Mouse (Mus musculus): ENCODE data around the gene Pitpnm1. TPM values are rescaled to one million over a fixed set of nuclear protein-coding genes. Genes with fewer than 3 reads are reported as not detected.
A peak's percentile ranks its signal among the peaks of the same experiment; 100 is the strongest.

The Pitpnm1 gene
- total and polyA plus RNA-seq, 3 experiments = 25.3 to 51.2 TPM; not detected in 1

GRCm38 (mm10) chr19:4162646-4163542, 63.1 kb downstream of the Pitpnm1 start, which contains the start of gene Rps6kb2 (continued):
- TF ChIP-seq NRF1 (IDR thresholded peaks at IDR 0.05; ENCODE audit: insufficient read depth, low read depth, low read length, poor library complexity, severe bottlenecking) (peak; percentile 42; the same call in 1 of the 2 replicates), JUND (IDR thresholded peaks at IDR 0.05; ENCODE audit: low read depth, low read length) (no peak), POLR2AphosphoS2 (IDR thresholded peaks at IDR 0.05; ENCODE audit: low read length) (no peak; the same call in 1 of the 2 replicates), USF2 (IDR thresholded peaks at IDR 0.05; ENCODE audit: borderline replicate concordance in 1 of 2, insufficient read depth in 1 of 2, low read depth in 1 of 2, low read length in 2 of 2) (no peak)

- no peak for DNase-seq (ENCODE audit: low read depth, low spot score)
- Histone ChIP-seq H3K79me2 (ENCODE audit: control insufficient read depth, insufficient read depth, low read length, poor library complexity) (peaks cover 4% of the 10 kb centered on the region), H3K36me3 (ENCODE audit: control insufficient read depth in 1 of 2, insufficient read depth in 2 of 2, low read length in 2 of 2) (peaks cover 0 to 10% of the 10 kb centered on the region in 2 experiments; a peak in 3 of 4 replicates), H3K27ac (ENCODE audit: control insufficient read depth, low read depth, low read length) (peak overlapping the region; percentile 50), H3K4me1 (ENCODE audit: control insufficient read depth in 1 of 2, insufficient read depth in 2 of 2, low read length in 2 of 2) (peaks cover 2 to 20% of the 10 kb centered on the region in 2 experiments), H3K9me3 (replicated peaks; ENCODE audit: insufficient read depth, low read length) (no peaks in the 10 kb centered on the region), H3K27me3 (ENCODE audit: control insufficient read depth in 1 of 2, insufficient read depth in 2 of 2, low read length in 2 of 2) (no peaks in the 10 kb centered on the region), H3K9ac (ENCODE audit: control insufficient read depth, low read depth, low read length, poor library complexity, severe bottlenecking) (peak overlapping the region; percentile 62), H3K4me3 (ENCODE audit: control insufficient read depth in 1 of 2, insufficient read depth in 1 of 2, low read depth in 2 of 2, low read length in 2 of 2) (peak overlapping the region; percentile 67 to 87)
- TF ChIP-seq ETS1 (IDR thresholded peaks at IDR 0.05; ENCODE audit: low read depth, low read length) (0 out of 2 replicates have a peak, but pooled peaks have one; percentile 3), POLR2A (IDR thresholded peaks at IDR 0.05; ENCODE audit: control insufficient read depth in 1 of 2, insufficient read depth in 1 of 2, low read depth in 1 of 2, low read length in 2 of 2, poor library complexity in 1 of 2) (no peak; a peak in 1 of 4 replicates)
These were observed 63.7 kb downstream of the Pitpnm1 start for GRCm38 (mm10) chr19:4163543-4163887.

Other genes with a start within 250 kb of the Pitpnm1 start
Only the 30 nearest of the 34 such genes appear.
- 0.07 and 0.08 TPM in 2 replicates for gene Aldh3b1, start 170.2 kb upstream of the Pitpnm1 start, total RNA-seq (2012; rRNA removed)
- under 1 TPM in 1 of 2 experiments, not detected in 1; 0.10 TPM for gene Aldh3b1, start 170.2 kb upstream of the Pitpnm1 start, polyA plus RNA-seq (2012; ENCODE audit: insufficient read depth in 1 of 2, insufficient read length in 2 of 2, low read depth in 1 of 2, low replicate concordance in 2 of 2, missing spikeins in 1 of 2)
- 4.3 and 4.7 TPM in 2 replicates for gene Unc93b1, start 164.8 kb upstream of the Pitpnm1 start, total RNA-seq (2012; rRNA removed)
- gene Unc93b1, start 164.8 kb upstream of the Pitpnm1 start, polyA plus RNA-seq (2012; ENCODE audit: insufficient read depth in 1 of 2, insufficient read length in 2 of 2, low read depth in 1 of 2, low replicate concordance in 2 of 2, missing spikeins in 1 of 2) = 1 to 10 TPM in 1 of 2 experiments, not detected in 1; 8.2 TPM
- not detected in 2 replicates for gene Aldh3b3, start 141.4 kb upstream of the Pitpnm1 start, total RNA-seq (2012; rRNA removed)
- not detected for gene Aldh3b3, start 141.4 kb upstream of the Pitpnm1 start, polyA plus RNA-seq (2012; ENCODE audit: insufficient read depth in 1 of 2, insufficient read length in 2 of 2, low read depth in 1 of 2, low replicate concordance in 2 of 2, missing spikeins in 1 of 2)
- not detected in 2 replicates for gene Aldh3b2, start 127.7 kb upstream of the Pitpnm1 start, total RNA-seq (2012; rRNA removed)
- not detected for gene Aldh3b2, start 127.7 kb upstream of the Pitpnm1 start, polyA plus RNA-seq (2012; ENCODE audit: insufficient read depth in 1 of 2, insufficient read length in 2 of 2, low read depth in 1 of 2, low replicate concordance in 2 of 2, missing spikeins in 1 of 2)
- 3.3 and 5.9 TPM in 2 replicates for gene Acy3, start 113.4 kb upstream of the Pitpnm1 start, total RNA-seq (2012; rRNA removed)
- gene Acy3, start 113.4 kb upstream of the Pitpnm1 start, polyA plus RNA-seq (2012; ENCODE audit: insufficient read depth in 1 of 2, insufficient read length in 2 of 2, low read depth in 1 of 2, low replicate concordance in 2 of 2, missing spikeins in 1 of 2) = 10 to 100 TPM in 1 of 2 experiments, not detected in 1; 12.1 TPM
- not detected in 2 replicates for gene Tbx10, start 107.2 kb upstream of the Pitpnm1 start, total RNA-seq (2012; rRNA removed)
- gene Tbx10, start 107.2 kb upstream of the Pitpnm1 start, polyA plus RNA-seq (2012; ENCODE audit: insufficient read depth in 1 of 2, insufficient read length in 2 of 2, low read depth in 1 of 2, low replicate concordance in 2 of 2, missing spikeins in 1 of 2) = not detected
- gene Nudt8, start 99.4 kb upstream of the Pitpnm1 start, total RNA-seq (2012; rRNA removed) = 64.8 and 71.5 TPM in 2 replicates
- gene Nudt8, start 99.4 kb upstream of the Pitpnm1 start, polyA plus RNA-seq (2012; ENCODE audit: insufficient read depth in 1 of 2, insufficient read length in 2 of 2, low read depth in 1 of 2, low replicate concordance in 2 of 2, missing spikeins in 1 of 2) = 10 to 100 TPM in 1 of 2 experiments, not detected in 1; 58.1 TPM
- 1.8 and 3.6 TPM in 2 replicates for gene Gm49405, start 99.4 kb upstream of the Pitpnm1 start, total RNA-seq (2012; rRNA removed)
- gene Gm49405, start 99.4 kb upstream of the Pitpnm1 start, polyA plus RNA-seq (2012; ENCODE audit: insufficient read depth in 1 of 2, insufficient read length in 2 of 2, low read depth in 1 of 2, low replicate concordance in 2 of 2, missing spikeins in 1 of 2) = 1 to 10 TPM in 1 of 2 experiments, not detected in 1; 5.7 TPM
- gene Doc2g, start 96.7 kb upstream of the Pitpnm1 start, total RNA-seq (2012; rRNA removed) = 6.8 and 9.9 TPM in 2 replicates
- gene Doc2g, start 96.7 kb upstream of the Pitpnm1 start, polyA plus RNA-seq (2012; ENCODE audit: insufficient read depth in 1 of 2, insufficient read length in 2 of 2, low read depth in 1 of 2, low replicate concordance in 2 of 2, missing spikeins in 1 of 2) = 10 to 100 TPM in 1 of 2 experiments, not detected in 1; 16.0 TPM
- 235 and 267 TPM in 2 replicates for gene Ndufv1, start 87.2 kb upstream of the Pitpnm1 start, total RNA-seq (2012; rRNA removed)
- gene Ndufv1, start 87.2 kb upstream of the Pitpnm1 start, polyA plus RNA-seq (2012; ENCODE audit: insufficient read depth in 1 of 2, insufficient read length in 2 of 2, low read depth in 1 of 2, low replicate concordance in 2 of 2, missing spikeins in 1 of 2) = 100 to 1,000 TPM in 1 of 2 experiments, not detected in 1; 218 TPM
- gene Gstp1, start 62.0 kb upstream of the Pitpnm1 start, total RNA-seq (2012; rRNA removed) = 251 and 270 TPM in 2 replicates
- gene Gstp1, start 62.0 kb upstream of the Pitpnm1 start, polyA plus RNA-seq (2012; ENCODE audit: insufficient read depth in 1 of 2, insufficient read length in 2 of 2, low read depth in 1 of 2, low replicate concordance in 2 of 2, missing spikeins in 1 of 2) = 100 to 1,000 TPM in 1 of 2 experiments, not detected in 1; 369 TPM
- 7.4 TPM in 1 of 2 replicates, not detected in the other for gene Gstp2, start 54.0 kb upstream of the Pitpnm1 start, total RNA-seq (2012; rRNA removed)
- gene Gstp2, start 54.0 kb upstream of the Pitpnm1 start, polyA plus RNA-seq (2012; ENCODE audit: insufficient read depth in 1 of 2, insufficient read length in 2 of 2, low read depth in 1 of 2, low replicate concordance in 2 of 2, missing spikeins in 1 of 2) = under 1 TPM in 1 of 2 experiments, not detected in 1; 0.65 TPM
- gene Gstp3, start 40.4 kb upstream of the Pitpnm1 start, total RNA-seq (2012; rRNA removed) = not detected in 2 replicates
- under 1 TPM in 1 of 2 experiments, not detected in 1; 0.84 TPM for gene Gstp3, start 40.4 kb upstream of the Pitpnm1 start, polyA plus RNA-seq (2012; ENCODE audit: insufficient read depth in 1 of 2, insufficient read length in 2 of 2, low read depth in 1 of 2, low replicate concordance in 2 of 2, missing spikeins in 1 of 2)
- not detected in 2 replicates for gene Cabp2, start 18.4 kb upstream of the Pitpnm1 start, total RNA-seq (2012; rRNA removed)
- gene Cabp2, start 18.4 kb upstream of the Pitpnm1 start, polyA plus RNA-seq (2012; ENCODE audit: insufficient read depth in 1 of 2, insufficient read length in 2 of 2, low read depth in 1 of 2, low replicate concordance in 2 of 2, missing spikeins in 1 of 2) = under 1 TPM in 1 of 2 experiments, not detected in 1; 0.14 TPM
- gene Cdk2ap2, start 2.8 kb upstream of the Pitpnm1 start, total RNA-seq (2012; rRNA removed) = 53.4 and 53.5 TPM in 2 replicates
- gene Cdk2ap2, start 2.8 kb upstream of the Pitpnm1 start, polyA plus RNA-seq (2012; ENCODE audit: insufficient read depth in 1 of 2, insufficient read length in 2 of 2, low read depth in 1 of 2, low replicate concordance in 2 of 2, missing spikeins in 1 of 2) = 10 to 100 TPM in 1 of 2 experiments, not detected in 1; 97.6 TPM
- gene Aip, start 25.9 kb downstream of the Pitpnm1 start, total RNA-seq (2012; rRNA removed) = 37.8 and 40.0 TPM in 2 replicates
- 100 to 1,000 TPM in 1 of 2 experiments, not detected in 1; 101 TPM for gene Aip, start 25.9 kb downstream of the Pitpnm1 start, polyA plus RNA-seq (2012; ENCODE audit: insufficient read depth in 1 of 2, insufficient read length in 2 of 2, low read depth in 1 of 2, low replicate concordance in 2 of 2, missing spikeins in 1 of 2)
- not detected in 2 replicates for gene Gpr152, start 39.8 kb downstream of the Pitpnm1 start, total RNA-seq (2012; rRNA removed)
- gene Gpr152, start 39.8 kb downstream of the Pitpnm1 start, polyA plus RNA-seq (2012; ENCODE audit: insufficient read depth in 1 of 2, insufficient read length in 2 of 2, low read depth in 1 of 2, low replicate concordance in 2 of 2, missing spikeins in 1 of 2) = under 1 TPM in 1 of 2 experiments, not detected in 1; 0.03 TPM
- 0.08 and 0.13 TPM in 2 replicates for gene Cabp4, start 44.0 kb downstream of the Pitpnm1 start, total RNA-seq (2012; rRNA removed)
- gene Cabp4, start 44.0 kb downstream of the Pitpnm1 start, polyA plus RNA-seq (2012; ENCODE audit: insufficient read depth in 1 of 2, insufficient read length in 2 of 2, low read depth in 1 of 2, low replicate concordance in 2 of 2, missing spikeins in 1 of 2) = under 1 TPM in 1 of 2 experiments, not detected in 1; 0.24 TPM
- gene Coro1b, start 48.6 kb downstream of the Pitpnm1 start, total RNA-seq (2012; rRNA removed) = 54.1 and 55.5 TPM in 2 replicates
- 100 to 1,000 TPM in 1 of 2 experiments, not detected in 1; 111 TPM for gene Coro1b, start 48.6 kb downstream of the Pitpnm1 start, polyA plus RNA-seq (2012; ENCODE audit: insufficient read depth in 1 of 2, insufficient read length in 2 of 2, low read depth in 1 of 2, low replicate concordance in 2 of 2, missing spikeins in 1 of 2)
- gene Ptprcap, start 53.6 kb downstream of the Pitpnm1 start, total RNA-seq (2012; rRNA removed) = 75.7 and 80.3 TPM in 2 replicates
- 10 to 100 TPM in 1 of 2 experiments, not detected in 1; 67.9 TPM for gene Ptprcap, start 53.6 kb downstream of the Pitpnm1 start, polyA plus RNA-seq (2012; ENCODE audit: insufficient read depth in 1 of 2, insufficient read length in 2 of 2, low read depth in 1 of 2, low replicate concordance in 2 of 2, missing spikeins in 1 of 2)
- 7.4 and 8.7 TPM in 2 replicates for gene Rps6kb2, start 63.4 kb downstream of the Pitpnm1 start, total RNA-seq (2012; rRNA removed)
- gene Rps6kb2, start 63.4 kb downstream of the Pitpnm1 start, polyA plus RNA-seq (2012; ENCODE audit: insufficient read depth in 1 of 2, insufficient read length in 2 of 2, low read depth in 1 of 2, low replicate concordance in 2 of 2, missing spikeins in 1 of 2) = 10 to 100 TPM in 1 of 2 experiments, not detected in 1; 19.8 TPM
- 0.39 and 0.81 TPM in 2 replicates for gene Carns1, start 75.5 kb downstream of the Pitpnm1 start, total RNA-seq (2012; rRNA removed)
- under 1 TPM in 1 of 2 experiments, not detected in 1; 0.63 TPM for gene Carns1, start 75.5 kb downstream of the Pitpnm1 start, polyA plus RNA-seq (2012; ENCODE audit: insufficient read depth in 1 of 2, insufficient read length in 2 of 2, low read depth in 1 of 2, low replicate concordance in 2 of 2, missing spikeins in 1 of 2)
- gene Tbc1d10c, start 91.3 kb downstream of the Pitpnm1 start, total RNA-seq (2012; rRNA removed) = 14.0 and 15.2 TPM in 2 replicates
- 10 to 100 TPM in 1 of 2 experiments, not detected in 1; 15.5 TPM for gene Tbc1d10c, start 91.3 kb downstream of the Pitpnm1 start, polyA plus RNA-seq (2012; ENCODE audit: insufficient read depth in 1 of 2, insufficient read length in 2 of 2, low read depth in 1 of 2, low replicate concordance in 2 of 2, missing spikeins in 1 of 2)
- 437 and 453 TPM in 2 replicates for gene Ppp1ca, start 92.1 kb downstream of the Pitpnm1 start, total RNA-seq (2012; rRNA removed)
- gene Ppp1ca, start 92.1 kb downstream of the Pitpnm1 start, polyA plus RNA-seq (2012; ENCODE audit: insufficient read depth in 1 of 2, insufficient read length in 2 of 2, low read depth in 1 of 2, low replicate concordance in 2 of 2, missing spikeins in 1 of 2) = 100 to 1,000 TPM; 455 to 505 TPM
- 20.5 and 21.3 TPM in 2 replicates for gene Rad9a, start 101.7 kb downstream of the Pitpnm1 start, total RNA-seq (2012; rRNA removed)
- 10 to 100 TPM in 1 of 2 experiments, not detected in 1; 37.9 TPM for gene Rad9a, start 101.7 kb downstream of the Pitpnm1 start, polyA plus RNA-seq (2012; ENCODE audit: insufficient read depth in 1 of 2, insufficient read length in 2 of 2, low read depth in 1 of 2, low replicate concordance in 2 of 2, missing spikeins in 1 of 2)
- 0.13 and 0.42 TPM in 2 replicates for gene Clcf1, start 114.2 kb downstream of the Pitpnm1 start, total RNA-seq (2012; rRNA removed)
- 1 to 10 TPM in 1 of 2 experiments, not detected in 1; 2.3 TPM for gene Clcf1, start 114.2 kb downstream of the Pitpnm1 start, polyA plus RNA-seq (2012; ENCODE audit: insufficient read depth in 1 of 2, insufficient read length in 2 of 2, low read depth in 1 of 2, low replicate concordance in 2 of 2, missing spikeins in 1 of 2)
- gene AC109138.7, start 114.4 kb downstream of the Pitpnm1 start, total RNA-seq (2012; rRNA removed) = not detected in 2 replicates
- not detected for gene AC109138.7, start 114.4 kb downstream of the Pitpnm1 start, polyA plus RNA-seq (2012; ENCODE audit: insufficient read depth in 1 of 2, insufficient read length in 2 of 2, low read depth in 1 of 2, low replicate concordance in 2 of 2, missing spikeins in 1 of 2)
- gene Pold4, start 131.9 kb downstream of the Pitpnm1 start, total RNA-seq (2012; rRNA removed) = 18.5 and 21.1 TPM in 2 replicates
- 10 to 100 TPM in 1 of 2 experiments, not detected in 1; 40.4 TPM for gene Pold4, start 131.9 kb downstream of the Pitpnm1 start, polyA plus RNA-seq (2012; ENCODE audit: insufficient read depth in 1 of 2, insufficient read length in 2 of 2, low read depth in 1 of 2, low replicate concordance in 2 of 2, missing spikeins in 1 of 2)
- gene Ssh3, start 169.2 kb downstream of the Pitpnm1 start, total RNA-seq (2012; rRNA removed) = 7.4 and 9.2 TPM in 2 replicates
- gene Ssh3, start 169.2 kb downstream of the Pitpnm1 start, polyA plus RNA-seq (2012; ENCODE audit: insufficient read depth in 1 of 2, insufficient read length in 2 of 2, low read depth in 1 of 2, low replicate concordance in 2 of 2, missing spikeins in 1 of 2) = 10 to 100 TPM in 1 of 2 experiments, not detected in 1; 14.1 TPM
- gene Ankrd13d, start 183.1 kb downstream of the Pitpnm1 start, total RNA-seq (2012; rRNA removed) = 0.96 and 1.4 TPM in 2 replicates
- gene Ankrd13d, start 183.1 kb downstream of the Pitpnm1 start, polyA plus RNA-seq (2012; ENCODE audit: insufficient read depth in 1 of 2, insufficient read length in 2 of 2, low read depth in 1 of 2, low replicate concordance in 2 of 2, missing spikeins in 1 of 2) = 1 to 10 TPM in 1 of 2 experiments, not detected in 1; 2.6 TPM